Mouse (Mus musculus): Measurements from ENCODE around the gene Manba.

- TF ChIP-seq CTCF (IDR thresholded peaks at IDR 0.05; ENCODE audit: extremely low read depth, insufficient read depth, insufficient read length, insufficient replicate concordance) (no peak), POLR2A (IDR thresholded peaks at IDR 0.05; ENCODE audit: low read depth, low read length) (no peak)
Observed at GRCm38 (mm10) chr3:135468402-135468801, 17.0 kb upstream of the Manba start.

Data from spleen, adult 2 months (tissue).